Mouse (Mus musculus): Measurements from ENCODE around the gene Pdia3.
"Not testable (repeated sequence)": the region's sequence is repeated elsewhere in the genome, so short reads cannot be mapped to it uniquely, and the experiment has no call there.

Pdia3 gene

GRCm38 (mm10) chr2:121442259-121443067 lies 28.9 kb downstream of the Pdia3 start:
- peak; percentile 73 for DNase-seq (ENCODE audit: low spot score)

GRCm38 (mm10) chr2:121443068-121443349 lies 29.4 kb downstream of the Pdia3 start:
- DNase-seq (ENCODE audit: low spot score): no peak

GRCm38 (mm10) chr2:121444178-121444577 lies 30.6 kb downstream of the Pdia3 start, which contains the start of gene Ell3:
Gene Ell3, minus strand, starts transcription at chr2:121444278.
- DNase-seq (ENCODE audit: low spot score): no peak

- no peak for DNase-seq (ENCODE audit: low spot score)
Observed at GRCm38 (mm10) chr2:121445117-121445516, 31.5 kb downstream of the Pdia3 start.

- no peak for DNase-seq (ENCODE audit: low spot score)
Observed at GRCm38 (mm10) chr2:121446506-121446905, 32.9 kb downstream of the Pdia3 start.

- DNase-seq (ENCODE audit: low spot score): no peak
Observed at GRCm38 (mm10) chr2:121447006-121447405, 33.4 kb downstream of the Pdia3 start.

- peak; percentile 37 for DNase-seq (ENCODE audit: low spot score)
Observed at GRCm38 (mm10) chr2:121448136-121448535, 34.6 kb downstream of the Pdia3 start.

GRCm38 (mm10) chr2:121448739-121449535 lies 35.4 kb downstream of the Pdia3 start, which contains the start of gene Serf2:
Gene Serf2, plus strand, starts transcription at chr2:121449195.
- DNase-seq (ENCODE audit: low spot score): peak; percentile 97

GRCm38 (mm10) chr2:121449545-121450011 lies 36.0 kb downstream of the Pdia3 start:
- no peak for DNase-seq (ENCODE audit: low spot score)

- no peak for DNase-seq (ENCODE audit: low spot score)
Observed at GRCm38 (mm10) chr2:121450093-121450492, 36.5 kb downstream of the Pdia3 start.

- no peak for DNase-seq (ENCODE audit: low spot score)
Observed at GRCm38 (mm10) chr2:121452361-121452760, 38.8 kb downstream of the Pdia3 start.

GRCm38 (mm10) chr2:121452990-121453389 lies 39.4 kb downstream of the Pdia3 start, which contains the start of gene Hypk:
Gene Hypk, plus strand, starts transcription at chr2:121453290.
- no peak for DNase-seq (ENCODE audit: low spot score)

GRCm38 (mm10) chr2:121453917-121454316 lies 40.3 kb downstream of the Pdia3 start:
- DNase-seq (ENCODE audit: low spot score): no peak

- no peak for DNase-seq (ENCODE audit: low spot score)
Observed at GRCm38 (mm10) chr2:121455534-121455933, 42.0 kb downstream of the Pdia3 start.

GRCm38 (mm10) chr2:121456692-121457642 lies 43.4 kb downstream of the Pdia3 start, which contains the start of gene Serinc4:
Gene Serinc4, minus strand, starts transcription at chr2:121456781.
- peak; percentile 88 for DNase-seq (ENCODE audit: low spot score)

- DNase-seq (ENCODE audit: low spot score): no peak
Observed at GRCm38 (mm10) chr2:121460071-121460470, 46.5 kb downstream of the Pdia3 start.

GRCm38 (mm10) chr2:121468982-121469381 lies 55.4 kb downstream of the Pdia3 start:
- DNase-seq (ENCODE audit: low spot score): not testable (repeated sequence)

- not testable (repeated sequence) for DNase-seq (ENCODE audit: low spot score)
Observed at GRCm38 (mm10) chr2:121472783-121473182, 59.2 kb downstream of the Pdia3 start.

- DNase-seq (ENCODE audit: low spot score): peak; percentile 85
Observed at GRCm38 (mm10) chr2:121473301-121474179, 60.0 kb downstream of the Pdia3 start, which contains the start of gene Mfap1b. Gene Mfap1b, minus strand, starts transcription at chr2:121474067.

GRCm38 (mm10) chr2:121474180-121474535 lies 60.6 kb downstream of the Pdia3 start:
- no peak for DNase-seq (ENCODE audit: low spot score)

GRCm38 (mm10) chr2:121475306-121475705 lies 61.7 kb downstream of the Pdia3 start:
- DNase-seq (ENCODE audit: low spot score): not testable (repeated sequence)

All from c-Kit-positive CD71-positive TER-119-positive erythroid progenitor cells, embryonic 14.5 days (primary cell).